Mouse (Mus musculus) spleen, adult 2 months (tissue): ENCODE measurements around the gene Cd248.

Experiments used
- CTCF ChIP-seq: fragments of 200-500 bp; IDR thresholded peaks from 2 replicates; pipeline ENCODE4 v1.5.1; 2011; ENCODE audit warnings: mild to moderate bottlenecking, inconsistent platforms; ENCODE audit not compliant: insufficient read depth, insufficient read length, insufficient replicate concordance; ENCODE audit errors: extremely low read depth
- POLR2A ChIP-seq: fragments of 200-500 bp; IDR thresholded peaks from 2 replicates; pipeline ENCODE4 v1.6.1; 2011; ENCODE audit warnings: low read depth, low read length, inconsistent platforms

GRCm38 (mm10) chr19:5039301-5040114 lies 28.4 kb upstream of the Cd248 start:
- TF ChIP-seq POLR2A, result no peak
- no peak for TF ChIP-seq CTCF
